In genomic region chr19:22635635-22636034, GRCm38 (mm10) we compare ENCODE assay signal across 10 mouse cellular contexts.
"Had no signal": no experiment of that assay in that cellular context is flagged by ENCODE, and none has a peak within 500 bp of the region (broad histone marks: within the 10 kb centered on the region; RNA-seq: fewer than 3 reads in every experiment).

No protein-coding gene starts in this region.

- H3K4me2 ChIP-seq: limb, embryonic 13.5 days; midbrain, embryonic 13.5 days had no signal

- H3K36me3 ChIP-seq: limb, embryonic 13.5 days; midbrain, embryonic 13.5 days had no signal

- H3K4me1 ChIP-seq: midbrain, embryonic 13.5 days had no signal

- H3K9ac ChIP-seq: limb, embryonic 13.5 days; liver, embryonic 14.5 days; midbrain, embryonic 13.5 days had no signal

- H3K9me3 ChIP-seq: limb, embryonic 13.5 days; midbrain, embryonic 13.5 days had no signal

- H3K4me3 ChIP-seq: limb, embryonic 13.5 days; midbrain, embryonic 13.5 days had no signal

- DNase-seq: kidney, postnatal 10 days; left cerebral cortex, postnatal 4 days; lung, adult 18-20 months; right cerebral cortex, postnatal 4 days; spleen, adult 18-20 months; thymus, adult 18-20 months; thymus, postnatal 14 days had no signal

- H3K27ac ChIP-seq: limb, embryonic 13.5 days; liver, embryonic 14.5 days; midbrain, embryonic 13.5 days had no signal

- H3K27me3 ChIP-seq: limb, embryonic 13.5 days; midbrain, embryonic 13.5 days had no signal

- ATAC-seq: midbrain, embryonic 13.5 days had no signal
